Mouse (Mus musculus) heart, postnatal 0 days (tissue): Measurements from ENCODE around the gene Syne4.

Source experiments
- CTCF ChIP-seq: IDR thresholded peaks from 2 replicates; pipeline ENCODE4 v1.5.1; 2016; ENCODE audit warnings: antibody characterized with exemption, control low read depth, low read depth
- EP300 ChIP-seq: IDR thresholded peaks from 2 replicates; pipeline ENCODE4 v1.6.1; 2016; ENCODE audit warnings: antibody characterized with exemption, low read depth

DNA sequence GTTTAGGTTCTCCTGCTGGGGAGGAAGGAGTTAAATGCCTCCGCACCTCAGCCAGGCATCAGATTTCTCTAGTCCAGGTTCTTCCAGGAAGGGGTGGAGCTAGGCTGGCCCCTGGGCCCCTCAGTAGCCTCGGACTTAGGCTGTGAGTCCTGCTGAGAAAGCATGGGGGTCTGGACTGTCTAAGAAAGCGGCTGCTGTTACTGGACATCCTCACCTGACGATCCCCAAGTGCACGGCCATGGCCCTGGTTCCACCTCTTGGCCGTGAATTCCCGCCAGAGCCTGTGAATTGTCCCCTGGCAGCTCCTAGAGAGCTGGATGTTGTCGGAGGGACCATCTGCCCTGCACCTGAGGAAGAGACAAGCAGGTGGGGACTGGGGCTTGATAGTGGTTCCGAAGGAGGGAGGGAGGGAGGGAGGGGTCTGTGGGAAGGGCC, at the start of gene Syne4:
- TF ChIP-seq CTCF, result no peak
- no peak for TF ChIP-seq EP300
